Mouse (Mus musculus): ENCODE measurements around the gene Plau.
A peak's percentile ranks its signal among the peaks of the same experiment; 100 is the strongest.

The Plau gene

GRCm38 (mm10) chr14:20806116-20806840 is 30.2 kb upstream of the Plau start:
- DNase-seq: no peak

GRCm38 (mm10) chr14:20809349-20809748 is 27.1 kb upstream of the Plau start:
- DNase-seq: no peak

GRCm38 (mm10) chr14:20809820-20810219 is 26.6 kb upstream of the Plau start:
- no peak for DNase-seq

- no peak for DNase-seq
Measured at GRCm38 (mm10) chr14:20811236-20811635, 25.2 kb upstream of the Plau start.

GRCm38 (mm10) chr14:20811779-20812406 is 24.6 kb upstream of the Plau start:
- DNase-seq: no peak

- DNase-seq: no peak
Measured at GRCm38 (mm10) chr14:20815448-20815847, 21.0 kb upstream of the Plau start.

- DNase-seq: no peak
Measured at GRCm38 (mm10) chr14:20824517-20824916, 11.9 kb upstream of the Plau start.

- DNase-seq: no peak
Measured at GRCm38 (mm10) chr14:20825516-20825915, 10.9 kb upstream of the Plau start.

GRCm38 (mm10) chr14:20827061-20827460 is 9.4 kb upstream of the Plau start:
- DNase-seq: no peak

GRCm38 (mm10) chr14:20827491-20827890 is 9.0 kb upstream of the Plau start:
- no peak for DNase-seq

- peak; percentile 7 to 8 for DNase-seq
Measured at GRCm38 (mm10) chr14:20828524-20828923, 7.9 kb upstream of the Plau start.

- DNase-seq: peak; percentile 41 to 42
Measured at GRCm38 (mm10) chr14:20829523-20830366, 6.7 kb upstream of the Plau start.

GRCm38 (mm10) chr14:20831141-20831910 is 5.1 kb upstream of the Plau start:
- DNase-seq: no peak

- DNase-seq: no peak
Measured at GRCm38 (mm10) chr14:20831915-20832314, 4.5 kb upstream of the Plau start.

- no peak for DNase-seq
Measured at GRCm38 (mm10) chr14:20833525-20833924, 2.9 kb upstream of the Plau start.

- peak; percentile 17 to 22 for DNase-seq
Measured at GRCm38 (mm10) chr14:20834136-20834535, 2.3 kb upstream of the Plau start.

- no peak for DNase-seq
Measured at GRCm38 (mm10) chr14:20836905-20837376, 481 bp downstream of the Plau start.

GRCm38 (mm10) chr14:20837681-20838080 is 1.2 kb downstream of the Plau start:
- no peak for DNase-seq

GRCm38 (mm10) chr14:20841526-20841925 is 5.1 kb downstream of the Plau start:
- no peak for DNase-seq

GRCm38 (mm10) chr14:20842629-20843028 is 6.2 kb downstream of the Plau start:
- no peak for DNase-seq

- DNase-seq: no peak
Measured at GRCm38 (mm10) chr14:20844126-20844525, 7.7 kb downstream of the Plau start.

GRCm38 (mm10) chr14:20844671-20845576 is 8.5 kb downstream of the Plau start:
- DNase-seq: peak; percentile 31 to 38

Measured in B cell, adult 2 months (primary cell).